Mouse (Mus musculus) midbrain, embryonic 15.5 days (tissue): ENCODE data around the gene Barhl2. TPM values are rescaled to one million over a fixed set of nuclear protein-coding genes. Genes with fewer than 3 reads are reported as not detected.

Experiments used
- ATAC-seq: fragments of 200-750 bp; cut with Nextera tagmentation; replicated peaks from 2 replicates; pipeline ENCODE4 v1.8.0; 2017; ENCODE audit warnings: moderate TSS enrichment
- H3K27ac ChIP-seq: fragments of 300-500 bp; sonication (generic); 2 replicates; pipeline ENCODE4 v1.5.1; 2015; ENCODE audit warnings: mild to moderate bottlenecking, inconsistent platforms
- H3K27me3 ChIP-seq: fragments of 300-500 bp; sonication (generic); replicated peaks from 2 replicates; pipeline ENCODE4 v1.6.1; 2015; ENCODE audit warnings: inconsistent platforms
- H3K36me3 ChIP-seq: fragments of 300-500 bp; sonication (generic); replicated peaks from 2 replicates; pipeline ENCODE4 v1.6.1; 2015; ENCODE audit warnings: inconsistent platforms
- H3K4me1 ChIP-seq: fragments of 300-500 bp; sonication (generic); 2 replicates; pipeline ENCODE4 v1.6.1; 2015; ENCODE audit warnings: inconsistent platforms
- H3K4me2 ChIP-seq: fragments of 300-500 bp; sonication (generic); 2 replicates; pipeline ENCODE4 v1.6.1; 2015; ENCODE audit warnings: inconsistent platforms, mild to moderate bottlenecking, moderate library complexity
- H3K4me3 ChIP-seq: fragments of 300-500 bp; sonication (generic); 2 replicates; pipeline ENCODE4 v1.5.1; 2015; ENCODE audit warnings: mild to moderate bottlenecking, inconsistent platforms
- H3K9ac ChIP-seq: fragments of 300-500 bp; sonication (generic); 2 replicates; pipeline ENCODE4 v1.6.1; 2015; ENCODE audit warnings: mild to moderate bottlenecking, inconsistent platforms
- H3K9me3 ChIP-seq: fragments of 300-500 bp; sonication (generic); 2 replicates; pipeline ENCODE4 v1.6.1; 2016; ENCODE audit warnings: inconsistent platforms
- WGBS: fragments of 180-500 bp; shearing (Covaris S2); methylation state at CpG from one replicate; pipeline ENCODE4 v1.1.7; 2015; ENCODE audit warnings: mixed read lengths; 5-methylcytosine and 5-hydroxymethylcytosine counted together
- polyA plus RNA-seq: library from polyadenylated mRNA; unstranded; fragments of >200 nt; fragmentation: Nextera tagmentation; extraction: Ambion mirVana; gene quantifications from 2 replicates; pipeline ENCODE4 v1.2.1, GENCODE M21; 2015

Barhl2 gene
- 7.8 and 8.5 TPM in 2 replicates for polyA plus RNA-seq

- H3K9me3 ChIP-seq = no peaks in the 10 kb centered on the region
- H3K4me2 ChIP-seq = peak within 1 kb of the TSS; percentile 59
- peak within 1 kb of the TSS; percentile 81 for H3K27ac ChIP-seq
- H3K4me1 ChIP-seq = peaks cover 32% of the 10 kb centered on the region
- peaks cover 47% of the 10 kb centered on the region for H3K27me3 ChIP-seq
- no peaks in the 10 kb centered on the region for H3K36me3 ChIP-seq
- 0% methylated on average over 54 of the region's 57 CpGs for WGBS
- H3K9ac ChIP-seq = peak within 1 kb of the TSS; percentile 43
- ATAC-seq = peak; percentile 19
- peak within 1 kb of the TSS; percentile 49 for H3K4me3 ChIP-seq
Measured at GRCm38 (mm10) chr5:106457986-106458476, at the start of gene Barhl2. TSS of gene Barhl2 (minus strand) at chr5:106458166.

GRCm38 (mm10) chr5:106506061-106506460, 48.1 kb upstream of the Barhl2 start:
- WGBS = 79% methylated on average over 5 of the region's 5 CpGs
- no peaks in the 10 kb centered on the region for H3K36me3 ChIP-seq
- H3K9ac ChIP-seq = no peak overlapping the region
- no peak overlapping the region for H3K4me3 ChIP-seq
- no peaks in the 10 kb centered on the region; the same call in 1 of the 2 replicates for H3K27me3 ChIP-seq
- no peak for ATAC-seq
- H3K4me2 ChIP-seq = no peak overlapping the region
- H3K27ac ChIP-seq = no peak overlapping the region
- H3K4me1 ChIP-seq = peaks cover 10% of the 10 kb centered on the region
- no peaks in the 10 kb centered on the region for H3K9me3 ChIP-seq

DNA sequence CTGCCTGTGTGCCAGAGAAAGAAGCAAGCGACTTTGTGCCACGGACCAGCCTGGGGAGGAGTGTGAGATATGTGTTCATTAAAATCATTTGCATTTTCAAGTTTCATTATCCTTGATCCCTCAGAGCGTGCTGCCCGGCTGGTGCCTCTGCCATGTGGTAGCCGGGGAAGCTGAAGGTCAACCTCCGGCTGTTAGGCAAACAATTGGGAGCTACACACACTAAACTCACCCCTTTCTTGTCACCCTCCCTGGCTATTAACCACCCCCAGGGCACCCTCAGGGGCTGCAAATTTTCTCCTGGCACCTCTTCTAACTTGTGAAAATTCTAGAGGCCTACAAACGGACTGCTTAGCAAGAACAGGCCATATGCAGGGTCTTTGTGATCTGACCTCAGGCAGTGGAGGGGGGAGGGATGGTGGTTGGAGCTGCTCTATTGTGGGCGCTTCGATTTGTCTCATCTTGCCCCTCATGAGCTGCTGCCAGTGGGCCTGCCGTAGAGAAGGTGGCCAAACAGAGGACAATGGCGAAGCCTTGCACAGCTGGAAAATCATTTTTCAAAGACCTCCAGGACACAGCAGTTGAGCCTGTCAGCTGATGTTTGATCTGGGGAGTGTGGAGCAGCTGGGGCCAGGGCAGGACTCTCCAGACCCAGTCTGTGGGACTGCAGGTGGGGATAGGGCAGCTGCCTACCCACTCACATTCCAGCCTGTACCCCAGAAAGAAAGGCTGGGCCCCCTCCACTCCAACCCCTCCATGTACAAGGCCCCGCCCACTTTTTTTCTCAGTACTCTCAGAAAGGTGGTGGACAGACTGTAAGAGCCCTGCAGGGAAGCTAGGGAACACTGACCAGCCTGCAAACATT, 44.9 kb upstream of the Barhl2 start:
- H3K4me2 ChIP-seq = no peak overlapping the region
- no peak overlapping the region for H3K9ac ChIP-seq
- H3K27ac ChIP-seq = no peak overlapping the region
- WGBS = 33% methylated on average over 12 of the region's 12 CpGs
- ATAC-seq = peak; percentile 58
- H3K27me3 ChIP-seq = no peaks in the 10 kb centered on the region
- H3K4me3 ChIP-seq = no peak overlapping the region
- H3K4me1 ChIP-seq = peaks cover 11% of the 10 kb centered on the region
- no peaks in the 10 kb centered on the region for H3K9me3 ChIP-seq
- no peaks in the 10 kb centered on the region for H3K36me3 ChIP-seq

GRCm38 (mm10) chr5:106502271-106502670, 44.3 kb upstream of the Barhl2 start:
- no peak overlapping the region for H3K27ac ChIP-seq
- H3K9ac ChIP-seq = no peak overlapping the region
- no peak overlapping the region for H3K4me3 ChIP-seq
- WGBS = 51% methylated on average over 7 of the region's 7 CpGs
- H3K27me3 ChIP-seq = no peaks in the 10 kb centered on the region
- no peak overlapping the region for H3K4me2 ChIP-seq
- H3K4me1 ChIP-seq = peaks cover 11% of the 10 kb centered on the region
- no peaks in the 10 kb centered on the region for H3K9me3 ChIP-seq
- no peaks in the 10 kb centered on the region for H3K36me3 ChIP-seq
- ATAC-seq = no peak

DNA sequence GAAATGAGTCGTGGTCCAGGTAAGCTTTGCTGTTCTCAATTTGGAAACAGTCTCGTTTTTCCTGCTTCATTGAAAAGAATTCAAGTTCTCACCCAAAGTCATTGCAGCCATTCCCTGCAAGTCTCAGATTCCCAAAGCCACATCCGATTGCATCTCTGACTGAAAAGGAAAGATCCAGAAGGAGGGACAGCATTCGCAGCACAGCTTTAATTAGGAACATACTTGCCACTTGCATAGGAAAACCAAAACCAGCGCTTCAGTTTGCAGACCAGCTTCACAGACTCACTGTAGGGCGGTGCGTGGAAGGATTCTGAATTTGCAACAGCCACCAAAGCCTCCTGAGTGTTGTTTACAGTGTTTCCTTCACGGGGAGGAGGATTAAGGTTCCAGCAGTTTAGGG, 33.8 kb upstream of the Barhl2 start:
- no peak overlapping the region for H3K27ac ChIP-seq
- H3K9ac ChIP-seq = no peak overlapping the region
- no peaks in the 10 kb centered on the region for H3K36me3 ChIP-seq
- no peak overlapping the region for H3K4me3 ChIP-seq
- no peak for ATAC-seq
- H3K4me2 ChIP-seq = no peak overlapping the region
- no peaks in the 10 kb centered on the region for H3K9me3 ChIP-seq
- WGBS = 53% methylated on average over 8 of the region's 8 CpGs
- no peaks in the 10 kb centered on the region for H3K27me3 ChIP-seq
- peaks cover 10% of the 10 kb centered on the region for H3K4me1 ChIP-seq

GRCm38 (mm10) chr5:106472105-106472500, 14.1 kb upstream of the Barhl2 start:
- no peaks in the 10 kb centered on the region for H3K36me3 ChIP-seq
- no peak overlapping the region for H3K4me2 ChIP-seq
- ATAC-seq = peak; percentile 18; the same call in 1 of the 2 replicates
- H3K4me3 ChIP-seq = no peak overlapping the region
- 5% methylated on average over 10 of the region's 10 CpGs for WGBS
- peaks cover 39% of the 10 kb centered on the region for H3K27me3 ChIP-seq
- no peaks in the 10 kb centered on the region for H3K9me3 ChIP-seq
- no peak overlapping the region for H3K27ac ChIP-seq
- H3K4me1 ChIP-seq = peaks cover 31% of the 10 kb centered on the region
- no peak overlapping the region for H3K9ac ChIP-seq

DNA sequence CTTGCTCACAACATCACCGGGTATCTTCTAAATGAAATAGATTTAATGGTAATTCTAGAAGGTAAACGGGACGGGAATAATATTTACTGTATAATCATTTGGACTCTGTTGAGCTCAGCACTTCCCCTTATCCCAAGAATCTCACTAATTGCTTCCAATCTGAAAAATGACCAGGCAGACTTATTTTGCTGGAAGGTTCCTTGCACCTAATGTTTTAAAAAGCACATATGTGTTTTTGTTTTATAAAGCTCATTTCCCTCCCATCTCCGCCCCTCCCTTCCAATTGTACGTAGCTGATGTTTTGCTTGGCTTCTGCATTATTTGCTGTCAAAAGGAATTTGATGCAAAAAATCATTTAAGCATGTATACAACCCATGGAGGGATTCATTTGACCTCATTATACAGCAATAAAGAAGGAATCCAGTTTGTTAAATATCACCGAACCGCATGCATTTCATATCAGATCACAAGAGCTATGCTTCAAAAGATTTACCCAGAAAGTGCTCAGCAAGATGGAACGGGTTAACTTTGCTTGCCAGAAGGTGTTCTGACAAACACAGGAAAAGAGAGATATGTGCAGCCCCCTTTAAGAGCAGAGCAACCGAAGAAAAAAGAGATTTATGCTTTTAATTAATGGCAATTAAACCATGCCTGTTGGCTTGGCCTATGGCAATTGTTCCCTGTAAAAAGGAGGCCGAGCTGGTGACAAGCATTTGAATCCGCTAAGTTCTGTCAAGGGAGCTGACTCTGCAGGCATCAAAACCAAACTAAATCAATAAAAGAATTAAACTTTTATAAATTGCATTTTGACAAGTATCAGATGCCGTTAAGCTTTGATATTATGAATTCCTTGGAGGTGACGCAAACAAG, 13.5 kb upstream of the Barhl2 start:
- Histone ChIP-seq H3K9ac (no peak overlapping the region), H3K4me2 (peak overlapping the region; percentile 51; the same call in 1 of the 2 replicates), H3K9me3 (no peaks in the 10 kb centered on the region), H3K4me1 (peaks cover 38% of the 10 kb centered on the region), H3K27ac (peak overlapping the region; percentile 49; the same call in 1 of the 2 replicates), H3K27me3 (peaks cover 45% of the 10 kb centered on the region), H3K36me3 (no peaks in the 10 kb centered on the region), H3K4me3 (peak overlapping the region; percentile 36)
- 0 out of 2 replicates have a peak, but pooled peaks have one; percentile 10 for ATAC-seq
- 7% methylated on average over 13 of the region's 13 CpGs for WGBS

GRCm38 (mm10) chr5:106465129-106465790, 7.3 kb upstream of the Barhl2 start:
- ATAC-seq = 0 out of 2 replicates have a peak, but pooled peaks have one; percentile 16
- peak overlapping the region; percentile 13 for H3K4me3 ChIP-seq
- no peak overlapping the region for H3K9ac ChIP-seq
- no peaks in the 10 kb centered on the region for H3K9me3 ChIP-seq
- peaks cover 58% of the 10 kb centered on the region for H3K27me3 ChIP-seq
- peak overlapping the region; percentile 41 for H3K4me2 ChIP-seq
- H3K36me3 ChIP-seq = no peaks in the 10 kb centered on the region
- H3K27ac ChIP-seq = peak overlapping the region; percentile 35
- 1% methylated on average over 31 of the region's 31 CpGs for WGBS
- peaks cover 48% of the 10 kb centered on the region for H3K4me1 ChIP-seq

DNA sequence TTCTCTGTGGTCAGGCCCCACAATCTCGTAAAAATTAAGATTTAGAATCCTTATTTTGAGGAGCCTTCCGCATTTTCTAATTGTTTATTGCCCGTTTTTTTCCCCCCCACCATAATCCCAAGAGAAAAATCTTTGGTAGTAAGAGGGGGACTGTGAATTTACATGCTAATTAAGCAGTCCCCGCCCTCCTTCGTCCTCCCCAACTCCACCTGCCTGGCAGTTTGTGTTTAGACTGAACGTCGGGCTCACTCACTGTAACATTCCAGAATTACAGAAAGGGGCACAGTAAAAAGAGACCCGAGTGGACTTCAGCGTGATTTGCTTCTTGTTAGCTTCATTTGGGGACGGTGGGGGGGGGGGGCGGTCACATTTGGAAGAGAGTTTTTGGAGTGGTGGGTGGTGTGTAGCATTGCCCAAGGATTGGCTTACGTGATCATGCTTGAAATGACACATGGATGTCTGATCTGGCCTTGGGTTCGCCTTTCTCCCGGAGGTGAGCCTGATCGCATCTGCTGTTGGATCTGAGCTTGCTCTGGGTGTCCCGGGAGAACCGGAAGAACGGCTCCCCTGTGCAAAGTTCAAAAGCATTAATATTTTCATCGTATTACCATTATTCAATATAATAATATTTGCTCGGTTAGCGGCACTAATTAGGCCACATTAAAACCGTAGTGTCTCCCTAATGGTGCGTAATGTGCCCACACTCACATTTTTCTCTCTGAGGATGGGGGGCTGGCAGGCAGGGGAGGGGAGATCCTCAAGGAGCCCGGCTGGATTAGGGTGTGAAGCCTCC, 6.6 kb upstream of the Barhl2 start:
- peak overlapping the region; percentile 19; the same call in 1 of the 2 replicates for H3K4me3 ChIP-seq
- peak overlapping the region; percentile 35 for H3K27ac ChIP-seq
- ATAC-seq = no peak
- no peak overlapping the region for H3K9ac ChIP-seq
- peak overlapping the region; percentile 41 for H3K4me2 ChIP-seq
- peaks cover 57% of the 10 kb centered on the region for H3K27me3 ChIP-seq
- H3K9me3 ChIP-seq = no peaks in the 10 kb centered on the region
- H3K4me1 ChIP-seq = peaks cover 43% of the 10 kb centered on the region
- no peaks in the 10 kb centered on the region for H3K36me3 ChIP-seq
- 2% methylated on average over 24 of the region's 24 CpGs for WGBS

- peak overlapping the region; percentile 35; the same call in 1 of the 2 replicates for H3K27ac ChIP-seq
- peak overlapping the region; percentile 19 for H3K4me3 ChIP-seq
- WGBS = 0% methylated on average over 25 of the region's 25 CpGs
- peak overlapping the region; percentile 41 for H3K4me2 ChIP-seq
- no peaks in the 10 kb centered on the region for H3K36me3 ChIP-seq
- no peak for ATAC-seq
- peaks cover 55% of the 10 kb centered on the region for H3K27me3 ChIP-seq
- H3K4me1 ChIP-seq = peaks cover 42% of the 10 kb centered on the region
- H3K9me3 ChIP-seq = no peaks in the 10 kb centered on the region
- no peak overlapping the region for H3K9ac ChIP-seq
Measured at GRCm38 (mm10) chr5:106463661-106464191, 5.8 kb upstream of the Barhl2 start.

DNA sequence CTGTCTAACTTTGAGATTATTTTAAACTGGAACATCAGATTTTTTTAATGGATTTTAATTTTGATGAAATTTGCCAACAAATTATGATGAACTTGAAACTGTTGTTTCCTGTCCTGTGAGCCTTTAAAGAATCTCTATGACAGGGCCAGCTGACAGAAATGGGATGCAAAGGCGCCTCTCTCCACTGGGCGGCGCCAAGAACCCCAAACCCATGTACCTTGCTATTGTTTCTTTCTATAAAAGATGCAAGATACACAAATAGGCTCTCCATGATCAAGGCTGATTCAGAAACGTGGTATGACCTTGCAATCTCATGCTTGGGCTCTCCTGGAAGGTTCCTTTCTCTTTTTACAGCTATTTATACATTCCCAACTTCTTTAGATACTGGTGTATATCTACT, 3.9 kb upstream of the Barhl2 start:
- no peak overlapping the region for H3K27ac ChIP-seq
- H3K9ac ChIP-seq = no peak overlapping the region
- peaks cover 50% of the 10 kb centered on the region for H3K4me1 ChIP-seq
- H3K4me3 ChIP-seq = no peak overlapping the region
- no peak overlapping the region for H3K4me2 ChIP-seq
- no peaks in the 10 kb centered on the region for H3K36me3 ChIP-seq
- no peak for ATAC-seq
- H3K27me3 ChIP-seq = peaks cover 48% of the 10 kb centered on the region
- under 1% methylated on average over 4 of the region's 4 CpGs for WGBS
- H3K9me3 ChIP-seq = no peaks in the 10 kb centered on the region
